Mouse (Mus musculus) left cerebral cortex, adult 8-10 months (tissue): ENCODE measurements around the gene Imp3. TPM values are rescaled to one million over a fixed set of nuclear protein-coding genes. Genes with fewer than 3 reads are reported as not detected.
"Not testable (repeated sequence)": the region's sequence is repeated elsewhere in the genome, so short reads cannot be mapped to it uniquely, and the experiment has no call there.

Source experiments
- DNase-seq, 2 experiments: peaks; one replicate each; pipeline ENCODE4 v3.0.0; 2022; ENCODE audit warnings: low spot score in 2 of 2
- total RNA-seq, 4 experiments: library from RNA; stranded (reverse); gene quantifications; 2 replicates each; pipeline ENCODE4 v1.2.4; 2022

The Imp3 gene
- 10 to 100 TPM; 50.3 to 56.8 (median 51.5) TPM for total RNA-seq

GRCm38 (mm10) chr9:56937223-56938160, at the start of gene Imp3:
Imp3 (plus strand) TSS chr9:56937475.
- DNase-seq, result peak; percentile 84 to 86

DNA sequence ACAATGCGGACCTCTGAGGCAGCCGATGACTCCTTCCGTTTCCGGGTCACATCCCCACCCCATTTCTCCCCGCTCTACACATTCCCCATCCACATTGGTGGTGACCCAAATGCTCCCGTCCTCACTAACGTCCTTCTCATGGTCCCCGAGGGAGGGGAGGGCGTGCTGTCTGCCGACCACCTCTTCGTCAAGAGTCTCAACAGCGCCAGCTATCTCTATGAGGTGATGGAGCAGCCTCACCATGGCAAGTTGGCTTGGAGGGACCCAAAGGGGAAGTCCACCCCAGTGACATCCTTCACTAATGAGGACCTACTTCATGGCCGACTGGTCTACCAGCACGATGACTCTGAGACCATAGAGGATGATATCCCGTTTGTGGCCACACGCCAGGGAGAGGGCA, 49.7 kb upstream of the Imp3 start:
- DNase-seq, result no peak

DNA sequence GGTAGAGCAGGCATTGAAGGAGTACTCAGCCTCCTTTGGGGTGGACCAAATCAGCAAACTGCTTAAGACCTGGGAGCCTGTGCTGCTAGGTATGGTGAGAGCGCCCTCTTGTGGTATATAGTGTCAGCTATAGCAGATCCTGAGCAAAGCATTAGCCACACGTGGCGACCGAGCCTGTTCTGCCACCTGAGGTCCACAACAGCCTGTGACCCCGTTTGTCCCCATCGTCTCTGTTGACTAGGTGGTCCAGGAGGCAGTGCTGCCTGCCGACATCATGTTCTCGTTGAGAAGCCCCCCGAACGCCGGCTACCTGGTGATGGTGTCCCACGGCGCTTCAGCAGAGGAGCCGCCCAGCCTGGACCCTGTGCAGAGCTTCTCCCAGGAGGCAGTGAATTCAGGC, 47.5 kb upstream of the Imp3 start:
- peak; percentile 40 to 72 for DNase-seq

GRCm38 (mm10) chr9:56890522-56891250, 46.6 kb upstream of the Imp3 start:
- no peak for DNase-seq

DNA sequence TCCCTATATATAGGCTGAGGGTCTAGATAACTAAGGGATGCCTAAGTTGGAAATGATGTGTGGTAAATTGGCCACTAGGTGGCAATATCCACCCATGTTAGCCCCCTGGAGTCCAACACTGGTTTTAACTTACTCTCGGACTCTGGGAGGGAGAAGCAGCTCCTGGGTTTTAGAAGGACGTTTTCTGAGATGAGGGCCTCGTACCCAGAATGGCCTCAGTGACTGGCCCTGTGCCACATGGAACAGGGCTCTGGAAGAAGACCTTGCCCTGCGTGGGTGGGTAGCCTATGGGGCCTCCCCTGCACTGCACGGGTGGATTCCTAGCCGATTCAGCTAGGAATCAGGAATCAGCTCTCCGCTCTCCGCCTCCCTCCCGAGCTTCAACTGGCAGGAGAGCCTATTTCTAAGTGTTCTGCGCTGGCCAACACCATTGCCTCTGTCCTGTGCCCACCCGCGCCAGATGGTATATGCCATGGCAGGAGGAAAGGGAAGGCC, 45.7 kb upstream of the Imp3 start:
- DNase-seq, result peak in 1 of 2 experiments; percentile 48

GRCm38 (mm10) chr9:56892111-56892510, 45.2 kb upstream of the Imp3 start:
- DNase-seq, result no peak

GRCm38 (mm10) chr9:56893313-56893712, 44.0 kb upstream of the Imp3 start:
- DNase-seq, result no peak

DNA sequence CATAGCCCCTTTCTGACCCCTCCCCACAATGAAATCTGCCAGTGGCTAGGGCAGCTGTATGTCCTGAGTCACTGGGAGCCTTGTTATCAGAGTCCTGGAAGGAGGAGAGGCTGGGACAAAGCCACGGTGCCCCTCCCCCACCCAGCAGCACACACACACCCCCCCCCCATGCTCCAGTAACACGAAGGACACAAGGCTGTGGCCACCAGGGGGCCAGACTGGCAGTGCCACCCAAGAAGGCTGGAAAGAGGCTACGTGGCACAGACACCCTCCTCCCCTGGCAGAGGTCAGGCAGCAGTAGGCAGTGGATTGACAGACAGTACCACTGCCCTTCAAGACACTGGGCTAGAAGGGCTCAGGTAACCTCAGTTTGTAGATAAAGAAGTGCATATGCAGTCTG, 43.3 kb upstream of the Imp3 start:
- DNase-seq, result no peak

DNA sequence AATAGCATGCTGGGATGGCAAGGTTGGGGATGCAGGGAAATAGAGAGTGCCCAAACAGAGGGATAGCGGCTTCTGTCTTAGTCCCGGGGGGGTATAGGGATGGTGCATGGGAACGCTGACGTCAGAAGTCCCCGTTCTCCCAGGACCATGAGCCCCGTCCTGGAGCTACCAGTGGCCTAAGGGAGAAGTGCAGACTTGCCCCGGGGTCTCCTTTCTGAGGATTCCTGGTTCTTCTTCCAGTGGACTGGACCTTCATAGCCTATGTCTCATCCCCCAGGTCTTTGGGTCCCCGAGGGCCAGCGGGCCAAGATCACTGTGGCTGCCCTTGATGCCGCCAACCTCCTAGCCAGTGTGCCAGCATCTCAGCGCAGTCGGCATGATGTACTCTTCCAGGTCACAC, 40.5 kb upstream of the Imp3 start:
- DNase-seq, result no peak

GRCm38 (mm10) chr9:56899409-56899808, 37.9 kb upstream of the Imp3 start:
- DNase-seq, result no peak

DNA sequence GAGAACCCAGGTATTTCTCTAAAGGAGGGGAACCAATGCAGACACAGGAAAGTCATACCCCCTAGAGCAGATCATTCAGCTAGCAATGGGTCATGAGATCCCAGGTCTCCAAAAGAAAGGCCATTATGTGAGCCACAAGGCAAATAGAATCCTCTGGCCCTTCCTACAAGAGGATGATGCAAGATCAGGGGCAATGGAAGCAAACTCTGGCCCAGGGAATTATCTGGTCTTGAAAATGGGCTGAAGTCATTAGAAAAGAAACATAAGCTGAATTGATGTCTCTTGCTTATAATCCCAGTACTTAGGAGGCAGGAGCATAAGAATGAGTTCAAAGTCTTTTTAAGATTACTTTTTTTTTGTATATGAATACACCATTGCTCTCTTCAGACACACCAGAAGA, 37.2 kb upstream of the Imp3 start:
- no peak for DNase-seq

GRCm38 (mm10) chr9:56900571-56900970, 36.7 kb upstream of the Imp3 start:
- DNase-seq, result no peak

DNA sequence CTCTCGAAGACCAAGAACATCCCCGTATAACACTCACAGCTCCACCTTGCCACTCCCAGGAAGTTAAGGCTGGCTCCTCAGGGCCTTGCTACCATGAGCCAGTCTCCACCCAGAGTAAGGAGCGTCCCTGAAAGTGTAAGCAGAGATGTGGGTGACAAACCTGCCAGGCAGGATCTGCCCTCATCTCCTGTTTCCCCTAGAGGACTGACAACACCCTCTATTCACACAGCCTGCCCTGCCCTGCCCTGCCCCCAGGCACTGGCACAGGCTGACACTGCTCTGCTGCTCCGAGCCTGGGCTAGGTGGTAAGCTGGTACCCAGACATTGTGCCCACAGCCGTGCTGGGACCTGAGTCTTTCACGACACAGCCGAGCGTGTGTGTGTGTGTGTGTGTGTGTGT, 36.1 kb upstream of the Imp3 start:
- no peak for DNase-seq

- no peak for DNase-seq
These were observed 33.6 kb upstream of the Imp3 start for GRCm38 (mm10) chr9:56903662-56904061.

DNA sequence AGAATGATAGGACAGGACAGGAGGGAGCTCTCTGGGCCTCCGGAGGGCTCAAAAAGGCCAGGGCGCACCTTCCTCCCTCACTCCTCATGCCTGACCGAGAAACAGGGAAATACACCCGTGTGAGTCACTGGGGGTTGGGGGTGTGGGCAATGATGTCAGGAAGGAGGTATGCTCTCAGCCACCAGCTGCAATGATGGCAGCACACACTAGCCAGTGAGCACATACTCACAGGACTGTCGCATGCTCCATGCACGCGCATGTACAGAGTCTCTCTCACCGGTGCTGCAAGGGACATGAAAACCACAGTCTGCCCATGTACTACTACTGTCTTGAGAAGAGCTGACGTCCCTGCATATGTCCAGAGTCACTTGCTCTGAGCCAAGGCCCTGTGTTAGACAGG, 29.7 kb upstream of the Imp3 start:
- no peak for DNase-seq

- DNase-seq, result not testable (repeated sequence)
These were observed 27.3 kb upstream of the Imp3 start for GRCm38 (mm10) chr9:56909991-56910390.

GRCm38 (mm10) chr9:56911017-56911416, 26.3 kb upstream of the Imp3 start:
- DNase-seq, result no peak

- DNase-seq, result no peak
These were observed 23.3 kb upstream of the Imp3 start for GRCm38 (mm10) chr9:56913991-56914390.

GRCm38 (mm10) chr9:56915116-56915515, 22.2 kb upstream of the Imp3 start:
- DNase-seq, result no peak

- no peak for DNase-seq
These were observed 21.4 kb upstream of the Imp3 start for GRCm38 (mm10) chr9:56915695-56916410.

DNA sequence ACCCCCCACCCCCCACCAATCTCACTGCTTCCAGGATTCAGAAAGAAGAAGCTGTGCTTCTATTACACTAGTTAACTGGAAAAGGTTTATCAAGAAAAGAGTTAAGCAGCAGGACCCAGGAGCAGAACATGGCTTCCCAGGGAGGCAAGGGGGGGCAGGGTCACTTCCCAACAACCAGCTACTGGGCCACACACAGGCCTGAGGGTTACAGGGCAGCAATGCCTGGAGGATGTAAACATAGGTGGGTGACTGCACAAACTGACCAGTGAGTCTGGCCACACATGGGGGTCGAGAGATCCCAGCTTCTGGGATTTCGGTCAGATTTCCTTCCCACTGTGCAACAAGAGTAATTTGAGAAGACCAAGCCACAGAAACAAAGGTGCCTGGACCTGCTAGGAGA, 20.1 kb upstream of the Imp3 start:
- DNase-seq, result no peak

- no peak for DNase-seq
These were observed 18.8 kb upstream of the Imp3 start for GRCm38 (mm10) chr9:56918466-56918865.
